Mouse (Mus musculus) spleen, postnatal 4 days (tissue): ENCODE data around the gene Dgat2.

Source experiments
- DNase-seq, 2 experiments: peaks; one replicate each; pipeline ENCODE4 v3.0.0; 2022; ENCODE audit warnings: low spot score in 2 of 2

The Dgat2 gene

GRCm38 (mm10) chr7:99193926-99194325 lies 11.4 kb upstream of the Dgat2 start:
- no peak for DNase-seq

GRCm38 (mm10) chr7:99191411-99191810 lies 8.9 kb upstream of the Dgat2 start:
- DNase-seq = no peak

GRCm38 (mm10) chr7:99189885-99190284 lies 7.4 kb upstream of the Dgat2 start:
- DNase-seq = no peak

GRCm38 (mm10) chr7:99188630-99189029 lies 6.1 kb upstream of the Dgat2 start:
- DNase-seq = peak in 1 of 2 experiments; percentile 59

GRCm38 (mm10) chr7:99187451-99187850 lies 4.9 kb upstream of the Dgat2 start:
- DNase-seq = no peak

- no peak for DNase-seq
Observed at GRCm38 (mm10) chr7:99185405-99185804, 2.9 kb upstream of the Dgat2 start.

- DNase-seq = no peak
Observed at GRCm38 (mm10) chr7:99183751-99184150, 1.2 kb upstream of the Dgat2 start.

GRCm38 (mm10) chr7:99181619-99182431 lies 694 bp downstream of the Dgat2 start:
- no peak for DNase-seq

- DNase-seq = no peak
Observed at GRCm38 (mm10) chr7:99180162-99180561, 2.4 kb downstream of the Dgat2 start.

GRCm38 (mm10) chr7:99179271-99179670 lies 3.2 kb downstream of the Dgat2 start:
- DNase-seq = no peak

GRCm38 (mm10) chr7:99177386-99177785 lies 5.1 kb downstream of the Dgat2 start:
- no peak for DNase-seq

GRCm38 (mm10) chr7:99175666-99176065 lies 6.9 kb downstream of the Dgat2 start:
- DNase-seq = no peak

GRCm38 (mm10) chr7:99175118-99175517 lies 7.4 kb downstream of the Dgat2 start:
- no peak for DNase-seq

GRCm38 (mm10) chr7:99174006-99174405 lies 8.5 kb downstream of the Dgat2 start:
- DNase-seq = no peak

- peak in 1 of 2 experiments; percentile 35 for DNase-seq
Observed at GRCm38 (mm10) chr7:99172898-99173297, 9.6 kb downstream of the Dgat2 start.

- DNase-seq = no peak
Observed at GRCm38 (mm10) chr7:99171730-99172463, 10.6 kb downstream of the Dgat2 start.

GRCm38 (mm10) chr7:99170519-99170918 lies 12.0 kb downstream of the Dgat2 start:
- no peak for DNase-seq

- no peak for DNase-seq
Observed at GRCm38 (mm10) chr7:99169717-99170403, 12.7 kb downstream of the Dgat2 start.

GRCm38 (mm10) chr7:99168756-99169155 lies 13.8 kb downstream of the Dgat2 start:
- no peak for DNase-seq

GRCm38 (mm10) chr7:99167939-99168338 lies 14.6 kb downstream of the Dgat2 start:
- no peak for DNase-seq

- DNase-seq = no peak
Observed at GRCm38 (mm10) chr7:99166159-99166558, 16.4 kb downstream of the Dgat2 start.

GRCm38 (mm10) chr7:99164873-99165410 lies 17.6 kb downstream of the Dgat2 start:
- DNase-seq = no peak
